Mouse (Mus musculus) midbrain, embryonic 13.5 days (tissue): ENCODE results near the gene Gm4187. TPM values are rescaled to one million over a fixed set of nuclear protein-coding genes. Genes with fewer than 3 reads are reported as not detected.
"Not testable (repeated sequence)": the region's sequence is repeated elsewhere in the genome, so short reads cannot be mapped to it uniquely, and the experiment has no call there.

Experiments used
- ATAC-seq: fragments of 200-750 bp; cut with Nextera tagmentation; 2 replicates; pipeline ENCODE4 v1.8.0; 2017; ENCODE audit warnings: mild to moderate bottlenecking, moderate TSS enrichment, moderate library complexity
- H3K27ac ChIP-seq: fragments of 300-500 bp; sonication (generic); 2 replicates; pipeline ENCODE4 v1.5.1; 2015; ENCODE audit warnings: inconsistent platforms, mild to moderate bottlenecking, moderate library complexity
- H3K27me3 ChIP-seq: fragments of 300-500 bp; sonication (generic); 2 replicates; pipeline ENCODE4 v1.6.1; 2015; ENCODE audit warnings: mild to moderate bottlenecking, inconsistent platforms
- H3K36me3 ChIP-seq: fragments of 300-500 bp; sonication (generic); 2 replicates; pipeline ENCODE4 v1.6.1; 2015; ENCODE audit warnings: mild to moderate bottlenecking, inconsistent platforms
- H3K4me1 ChIP-seq: fragments of 300-500 bp; sonication (generic); replicated peaks from 2 replicates; pipeline ENCODE4 v1.6.1; 2015; ENCODE audit warnings: inconsistent platforms
- H3K4me2 ChIP-seq: fragments of 300-500 bp; sonication (generic); replicated peaks from 2 replicates; pipeline ENCODE4 v1.6.1; 2015; ENCODE audit warnings: moderate library complexity, mild to moderate bottlenecking, inconsistent platforms
- H3K4me3 ChIP-seq: fragments of 300-500 bp; sonication (generic); replicated peaks from 2 replicates; pipeline ENCODE4 v1.5.1; 2015; ENCODE audit warnings: mild to moderate bottlenecking, inconsistent platforms
- H3K9ac ChIP-seq: fragments of 300-500 bp; sonication (generic); replicated peaks from 2 replicates; pipeline ENCODE4 v1.6.1; 2015; ENCODE audit warnings: mild to moderate bottlenecking, inconsistent platforms
- H3K9me3 ChIP-seq: fragments of 300-500 bp; sonication (generic); 2 replicates; pipeline ENCODE4 v1.6.1; 2016; ENCODE audit warnings: mild to moderate bottlenecking, inconsistent platforms
- WGBS: fragments of 180-500 bp; shearing (Covaris S2); methylation state at CpG from one replicate; pipeline ENCODE4 v1.1.7; 2015; 5-methylcytosine and 5-hydroxymethylcytosine counted together
- polyA plus RNA-seq: library from polyadenylated mRNA; unstranded; fragments of >200 nt; fragmentation: Nextera tagmentation; extraction: Ambion mirVana; gene quantifications from 2 replicates; pipeline ENCODE4 v1.2.1, GENCODE M21; 2015

Gene Gm4187
- not detected in 2 replicates for polyA plus RNA-seq

GRCm38 (mm10) chr7:22329617-22330016, at the start of gene Gm4187:
Gm4187 (minus strand) TSS chr7:22329717.
- ATAC-seq, H3K4me1 ChIP-seq, H3K4me3 ChIP-seq, H3K36me3 ChIP-seq, H3K27me3 ChIP-seq, H3K9ac ChIP-seq, H3K4me2 ChIP-seq, H3K27ac ChIP-seq, H3K9me3 ChIP-seq: not testable (repeated sequence)
- WGBS, result no CpG with 5 or more reads among the region's 2 CpGs

DNA sequence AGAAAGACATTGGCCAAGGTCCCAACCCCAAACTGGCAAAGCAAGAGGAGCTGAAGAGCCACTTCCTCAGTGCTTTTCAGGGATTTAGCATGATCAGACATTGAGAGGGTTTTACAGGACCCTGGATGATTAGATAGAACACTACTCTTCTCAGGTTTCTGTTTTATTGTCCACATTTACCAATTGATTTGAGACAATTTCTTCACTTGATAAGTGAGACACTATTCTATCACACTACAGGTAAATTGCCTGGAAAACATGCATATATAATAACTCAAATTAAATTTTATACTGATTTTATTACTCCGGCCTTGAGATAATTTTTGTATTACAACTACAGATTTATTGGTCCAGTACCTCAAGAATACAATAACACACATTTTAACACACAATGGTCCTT, 41.4 kb upstream of the Gm4187 start, which contains the start of gene Gm8660:
TSS of gene Gm8660 (minus strand) at position 101 of the 400 bp plus-strand sequence.
- H3K4me2 ChIP-seq, H3K36me3 ChIP-seq, H3K9ac ChIP-seq, ATAC-seq, H3K4me1 ChIP-seq, H3K27ac ChIP-seq, H3K9me3 ChIP-seq, H3K27me3 ChIP-seq, H3K4me3 ChIP-seq: not testable (repeated sequence)
- WGBS, result no CpG with 5 or more reads among the region's 1 CpGs

Other genes with a start within 250 kb of the Gm4187 start
- gene Gm16451, start 211.5 kb downstream of the Gm4187 start, polyA plus RNA-seq, result not detected in 2 replicates
- not detected in 2 replicates for gene Gm10666, start 195.0 kb downstream of the Gm4187 start, polyA plus RNA-seq
- not detected in 2 replicates for gene Vmn1r142, start 165.7 kb downstream of the Gm4187 start, polyA plus RNA-seq
- not detected in 2 replicates for gene Vmn1r143, start 140.3 kb downstream of the Gm4187 start, polyA plus RNA-seq
- not detected in 2 replicates for gene Gm8653, start 128.5 kb downstream of the Gm4187 start, polyA plus RNA-seq
- not detected in 2 replicates for gene Gm8453, start 100.2 kb downstream of the Gm4187 start, polyA plus RNA-seq
- not detected in 2 replicates for gene Gm8660, start 41.3 kb upstream of the Gm4187 start, polyA plus RNA-seq
- gene Vmn1r148, start 83.9 kb upstream of the Gm4187 start, polyA plus RNA-seq, result not detected in 2 replicates
- gene Vmn1r149, start 108.5 kb upstream of the Gm4187 start, polyA plus RNA-seq, result not detected in 2 replicates
- not detected in 2 replicates for gene Gm10665, start 134.4 kb upstream of the Gm4187 start, polyA plus RNA-seq
- not detected in 2 replicates for gene Vmn1r151, start 170.0 kb upstream of the Gm4187 start, polyA plus RNA-seq
- not detected in 2 replicates for gene Vmn1r152, start 193.2 kb upstream of the Gm4187 start, polyA plus RNA-seq
- not detected in 2 replicates for gene Gm8677, start 205.2 kb upstream of the Gm4187 start, polyA plus RNA-seq
- not detected in 2 replicates for gene Gm4201, start 235.6 kb upstream of the Gm4187 start, polyA plus RNA-seq